Comparison of ENCODE assay signal across 8 mouse cellular contexts in the genomic region with DNA sequence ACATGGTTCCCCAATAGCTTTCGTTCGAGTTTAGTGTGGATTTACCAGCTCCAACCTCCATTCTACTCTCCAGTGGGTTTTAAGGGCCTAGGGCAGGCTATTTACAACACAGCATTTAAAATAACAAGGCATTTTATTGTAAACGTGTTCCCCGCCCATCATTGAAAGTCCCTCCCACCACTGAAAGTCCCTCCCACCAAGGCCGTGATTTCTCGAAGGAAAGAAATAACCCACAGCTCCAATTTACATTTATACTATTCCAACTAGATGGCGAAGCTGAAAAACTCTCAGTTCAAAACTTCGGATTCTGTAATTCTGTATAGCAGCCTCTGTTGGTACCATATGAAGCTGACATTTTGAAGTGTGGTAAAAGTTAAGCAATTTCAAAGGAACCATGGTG. TPM values are rescaled to one million over a fixed set of nuclear protein-coding genes. Genes with fewer than 3 reads are reported as not detected.
DNase-seq lines count a peak whose midpoint lies in the region; ATAC-seq and TF ChIP-seq lines count a peak whose summit lies in the region.

No protein-coding gene starts in this region.

- H3K4me3 ChIP-seq in forebrain, embryonic 16.5 days (replicated peaks; ENCODE audit: low read length), result peak overlapping the region; percentile 89
- H3K4me3 ChIP-seq in lung, postnatal 0 days (ENCODE audit: low read depth, low read length), result peak overlapping the region; percentile 99

- H3K9ac ChIP-seq in forebrain, embryonic 16.5 days (replicated peaks; ENCODE audit: low read depth, low read length), result no peak overlapping the region
- no peak overlapping the region; the same call in 1 of the 2 replicates for H3K9ac ChIP-seq in lung, postnatal 0 days (replicated peaks; ENCODE audit: low read depth)

- no peak for TF ChIP-seq CTCF in lung, postnatal 0 days (IDR thresholded peaks at IDR 0.05)

- peak; percentile 25 for DNase-seq in urinary bladder, postnatal 14 days (ENCODE audit: low spot score)
- DNase-seq in urinary bladder, postnatal 36 days (ENCODE audit: low spot score in 2 of 2), result no peak
- DNase-seq in kidney, adult 18-20 months, result peak; percentile 51
- peak; percentile 75 for DNase-seq in lung, postnatal 0 days (ENCODE audit: low spot score)
- no peak for DNase-seq in thymus, postnatal 36 days
- DNase-seq in right cerebral cortex, postnatal 10 days (ENCODE audit: low spot score in 2 of 2), result no peak
- no peak for DNase-seq in ovary, adult 18-20 months (ENCODE audit: low spot score)

- peaks cover 21% of the 10 kb centered on the region for H3K4me1 ChIP-seq in forebrain, embryonic 16.5 days (replicated peaks; ENCODE audit: control insufficient read depth, insufficient read depth, low read length)
- peaks cover 3% of the 10 kb centered on the region; the same call in 1 of the 2 replicates for H3K4me1 ChIP-seq in lung, postnatal 0 days (ENCODE audit: insufficient read depth, low read depth, low read length)

- H3K9me3 ChIP-seq in forebrain, embryonic 16.5 days (ENCODE audit: control insufficient read depth, low read length), result no peaks in the 10 kb centered on the region
- no peaks in the 10 kb centered on the region for H3K9me3 ChIP-seq in lung, postnatal 0 days (ENCODE audit: low read length)

- no peaks in the 10 kb centered on the region for H3K36me3 ChIP-seq in forebrain, embryonic 16.5 days (ENCODE audit: control insufficient read depth, insufficient read depth)
- H3K36me3 ChIP-seq in lung, postnatal 0 days (ENCODE audit: insufficient read depth, low read length), result no peaks in the 10 kb centered on the region

- H3K27me3 ChIP-seq in forebrain, embryonic 16.5 days (replicated peaks; ENCODE audit: control insufficient read depth, insufficient read depth, low read length), result no peaks in the 10 kb centered on the region; the same call in 1 of the 2 replicates
- no peaks in the 10 kb centered on the region for H3K27me3 ChIP-seq in lung, postnatal 0 days (replicated peaks; ENCODE audit: insufficient read depth, low read length)

- 0% methylated on average over 8 of the region's 8 CpGs for WGBS in forebrain, embryonic 16.5 days
- 1% methylated on average over 8 of the region's 8 CpGs for WGBS in lung, postnatal 0 days

- H3K27ac ChIP-seq in forebrain, embryonic 16.5 days (ENCODE audit: low read length), result no peak overlapping the region
- peak overlapping the region; percentile 99; the same call in 1 of the 2 replicates for H3K27ac ChIP-seq in lung, postnatal 0 days (ENCODE audit: low read length)

- TF ChIP-seq EP300 in lung, postnatal 0 days (IDR thresholded peaks at IDR 0.05), result no peak

- no peak for ATAC-seq in forebrain, embryonic 16.5 days
- no peak for ATAC-seq in lung, postnatal 0 days

- peak overlapping the region; percentile 94 for H3K4me2 ChIP-seq in forebrain, embryonic 16.5 days (ENCODE audit: low read length)
- peak overlapping the region; percentile 80 for H3K4me2 ChIP-seq in lung, postnatal 0 days (replicated peaks; ENCODE audit: low read depth, low read length)

RNA-seq across cellular contexts. Expression of gene Gm49361, which starts 1.4 kb away (rescaled TPM):
- not detected in 2 replicates for polyA plus RNA-seq in forebrain, embryonic 16.5 days (2015; fragmentation: Nextera tagmentation; extraction: Ambion mirVana)
- polyA plus RNA-seq in lung, postnatal 0 days (2015; fragmentation: Nextera tagmentation; extraction: Ambion mirVana), result not detected in 2 replicates

RNA-seq across cellular contexts. Expression of gene Lats2, which starts 13.6 kb away (rescaled TPM):
- polyA plus RNA-seq in forebrain, embryonic 16.5 days (2015; fragmentation: Nextera tagmentation; extraction: Ambion mirVana), result 7.9 and 8.9 TPM in 2 replicates
- 24.2 and 27.5 TPM in 2 replicates for polyA plus RNA-seq in lung, postnatal 0 days (2015; fragmentation: Nextera tagmentation; extraction: Ambion mirVana)

RNA-seq across cellular contexts. Expression of gene Sap18, which starts 53.4 kb away (rescaled TPM):
- polyA plus RNA-seq in forebrain, embryonic 16.5 days (2015; fragmentation: Nextera tagmentation; extraction: Ambion mirVana), result 23.7 and 28.8 TPM in 2 replicates
- polyA plus RNA-seq in lung, postnatal 0 days (2015; fragmentation: Nextera tagmentation; extraction: Ambion mirVana), result 16.5 and 18.9 TPM in 2 replicates

Comparison
In these comparisons a context has a peak if more than half of its experiments do, and no peak if none do; other contexts are left out.
1. DNase-seq: peak in urinary bladder, postnatal 14 days (single experiment), kidney, adult 18-20 months (single experiment) and lung, postnatal 0 days (single experiment); none in urinary bladder, postnatal 36 days (0 of 2), thymus, postnatal 36 days (0 of 2), right cerebral cortex, postnatal 10 days (0 of 2) and ovary, adult 18-20 months (single experiment).